Mouse (Mus musculus) erythroblast, adult 5-6 weeks (primary cell): Measurements from ENCODE around the gene Mapkap1. TPM values are rescaled to one million over a fixed set of nuclear protein-coding genes. Genes with fewer than 3 reads are reported as not detected.
A peak's percentile ranks its signal among the peaks of the same experiment; 100 is the strongest.

ENCODE experiments used
- ATAC-seq: replicated peaks from 2 replicates; pipeline ENCODE4 v1.8.0; 2016; ENCODE audit warnings: moderate number of reproducible peaks, mild to moderate bottlenecking, moderate TSS enrichment, inconsistent platforms; ENCODE audit not compliant: poor library complexity, low FRiP score, severe bottlenecking
- total RNA-seq, 2 experiments: library from RNA; stranded (forward) in 1 of 2; stranded (reverse) in 1 of 2; fragments of 150-400 nt in 1 of 2; fragments of 200-764, 138-1000 nt in 1 of 2; gene quantifications; 2 replicates each; pipeline versions ENCODE4 v1.2.3 to v1.2.4; 2015 to 2017; ENCODE audit warnings: low replicate concordance in 2 of 2

Gene Mapkap1
- total RNA-seq (2015; ENCODE audit: low replicate concordance) (4.8 and 10.0 TPM in 2 replicates), total RNA-seq (2017; ENCODE audit: low replicate concordance) (17.1 and 17.8 TPM in 2 replicates)

DNA sequence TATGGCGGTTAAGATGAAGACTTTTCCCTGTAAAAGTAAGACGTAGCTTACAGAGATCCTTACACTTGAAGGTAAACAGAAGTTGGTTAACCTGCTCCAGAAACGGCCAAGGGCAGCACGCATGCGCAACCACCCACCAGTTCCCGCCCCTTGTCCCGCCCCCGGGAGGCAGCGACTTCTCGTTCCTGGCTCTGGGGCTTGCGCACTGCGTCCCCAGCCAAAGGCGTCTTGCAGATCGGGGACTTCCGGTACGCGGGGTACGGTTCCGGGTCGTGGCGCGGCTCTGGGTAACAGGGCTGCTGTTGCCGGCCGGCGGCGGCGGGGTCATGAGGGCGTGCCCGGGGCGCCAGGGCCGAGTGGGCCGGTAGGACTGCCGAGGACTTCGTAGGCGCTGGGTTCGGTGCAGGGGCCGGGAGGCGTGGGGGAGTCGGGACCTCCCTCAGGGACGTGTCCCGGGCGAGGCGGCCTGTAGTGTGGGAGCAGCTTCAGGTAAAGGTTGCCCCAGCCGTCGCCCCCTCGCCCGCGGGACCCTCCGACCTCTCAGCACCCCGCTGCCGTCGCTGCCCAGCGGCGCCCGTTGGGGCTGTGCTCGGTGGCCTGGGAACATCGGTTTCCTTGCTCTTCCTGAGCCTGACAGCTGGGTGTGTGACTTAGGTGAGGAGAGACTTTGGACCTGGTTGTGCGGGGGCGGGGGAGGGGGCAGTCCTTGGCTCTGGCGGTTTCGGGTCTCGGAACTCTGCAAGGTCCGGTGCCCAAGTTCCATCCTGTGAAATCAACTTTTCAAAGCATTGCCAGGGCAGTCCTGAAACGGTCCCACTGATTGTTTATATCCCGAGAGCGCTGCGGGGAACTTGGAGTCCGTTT lies at the start of gene Mapkap1:
Gene Mapkap1, plus strand, starts transcription at position 171 of the 864 bp plus-strand sequence.
- peak; percentile 99 for ATAC-seq

- no peak for ATAC-seq
Measured at GRCm38 (mm10) chr2:34363678-34364077, 42.9 kb upstream of the Mapkap1 start.

GRCm38 (mm10) chr2:34367024-34367423 lies 39.5 kb upstream of the Mapkap1 start:
- ATAC-seq, result no peak

DNA sequence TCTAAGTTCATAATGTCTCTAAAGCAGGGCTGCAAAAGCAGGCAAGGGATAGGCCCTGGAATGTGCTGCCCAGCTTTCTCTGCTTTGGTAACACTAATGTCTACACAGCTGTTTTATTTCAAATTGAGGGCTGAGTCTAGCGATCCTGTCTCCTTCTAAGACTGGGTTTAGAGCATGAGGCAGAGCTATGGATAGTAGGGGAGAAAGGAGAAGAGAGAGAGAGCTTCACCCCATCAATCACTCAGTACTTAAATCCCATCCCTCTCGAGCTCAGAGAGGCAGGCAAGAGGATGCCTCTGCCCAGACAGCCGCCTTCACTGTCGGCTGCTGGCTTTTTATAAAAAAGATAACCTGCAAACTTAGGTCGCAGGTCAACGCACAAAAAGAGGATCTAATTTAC lies 38.2 kb upstream of the Mapkap1 start:
- ATAC-seq, result no peak

DNA sequence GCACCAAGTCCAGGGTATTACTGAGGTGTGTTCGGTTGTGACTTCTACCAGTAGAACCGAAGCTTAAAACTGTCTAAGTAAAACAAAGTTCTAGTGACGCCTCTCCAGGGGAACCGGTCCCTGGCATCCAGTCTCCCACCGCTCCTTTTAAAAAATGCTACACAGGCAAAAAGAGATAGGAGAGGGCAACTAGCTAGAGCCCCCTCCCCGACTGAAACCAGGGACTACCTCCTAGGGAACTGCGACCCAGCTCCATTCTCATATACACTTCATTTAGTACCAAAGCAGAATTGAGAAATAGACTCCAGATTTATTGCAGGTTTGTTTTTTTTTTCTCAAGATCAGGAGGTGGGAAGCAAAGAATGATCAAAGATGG lies 36.2 kb upstream of the Mapkap1 start:
- no peak for ATAC-seq

DNA sequence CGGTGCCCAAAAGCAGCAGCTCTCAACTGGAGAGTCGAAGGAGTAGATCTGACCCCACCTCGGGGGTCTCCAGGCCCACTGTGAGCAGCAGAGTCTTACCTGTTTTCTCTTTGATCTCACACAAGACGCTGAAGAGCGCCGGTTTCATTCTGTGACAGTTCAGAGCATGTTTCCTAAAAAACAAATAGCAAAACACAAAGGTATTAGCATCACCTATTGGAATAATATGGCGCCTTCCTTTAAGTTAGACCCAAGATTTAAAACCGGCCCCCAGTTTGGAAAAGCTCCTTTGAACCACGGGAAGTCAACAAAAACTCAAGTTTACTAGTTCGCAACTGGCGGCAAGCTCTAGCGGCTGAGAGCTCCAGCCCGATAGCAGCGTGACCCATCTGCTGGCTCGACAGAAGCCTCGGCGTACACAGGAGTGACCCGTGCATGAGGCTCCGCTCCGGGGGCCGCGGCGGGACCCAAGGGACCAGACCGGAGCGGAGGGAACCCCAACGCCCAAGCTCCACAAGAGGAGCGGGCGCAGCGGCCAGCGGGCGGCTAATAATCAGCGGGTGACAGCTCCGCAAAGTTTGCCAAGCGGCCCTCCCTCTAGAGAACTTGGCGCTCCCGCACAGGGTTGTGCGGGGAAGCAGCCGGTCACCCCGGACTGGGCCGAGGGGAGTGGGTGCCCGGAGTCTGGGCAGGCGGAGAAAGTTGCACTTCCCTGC lies 35.7 kb upstream of the Mapkap1 start:
- ATAC-seq, result 0 out of 2 replicates have a peak, but pooled peaks have one; percentile 9

GRCm38 (mm10) chr2:34371441-34372304 lies 34.9 kb upstream of the Mapkap1 start:
- ATAC-seq, result no peak

GRCm38 (mm10) chr2:34372305-34373301 lies 34.0 kb upstream of the Mapkap1 start, which contains the start of gene Pbx3:
Gene Pbx3, minus strand, starts transcription at chr2:34373142.
- peak; percentile 89 for ATAC-seq

GRCm38 (mm10) chr2:34373886-34374285 lies 32.7 kb upstream of the Mapkap1 start:
- ATAC-seq, result no peak

- ATAC-seq, result no peak
Measured at GRCm38 (mm10) chr2:34374349-34374748, 32.2 kb upstream of the Mapkap1 start.

DNA sequence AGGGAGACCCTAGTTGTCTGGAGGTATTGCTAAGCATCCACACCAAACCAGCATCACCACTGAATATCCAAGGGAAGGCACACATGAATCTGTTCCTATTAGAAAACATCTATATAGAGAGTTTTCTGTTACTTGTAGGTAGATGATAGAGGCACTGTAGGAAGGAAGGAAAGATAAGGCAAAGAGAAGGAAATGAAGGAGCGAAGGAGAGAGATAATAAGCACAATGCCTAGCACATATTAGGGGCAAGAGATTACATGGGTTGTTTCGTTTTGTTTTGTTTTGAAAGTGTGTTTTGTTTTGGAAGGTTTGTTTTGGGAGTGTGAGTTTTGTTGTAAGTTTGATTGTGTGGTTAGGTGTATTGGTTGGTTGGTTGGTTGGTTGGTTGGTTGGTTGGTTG lies 27.6 kb upstream of the Mapkap1 start:
- ATAC-seq, result no peak

DNA sequence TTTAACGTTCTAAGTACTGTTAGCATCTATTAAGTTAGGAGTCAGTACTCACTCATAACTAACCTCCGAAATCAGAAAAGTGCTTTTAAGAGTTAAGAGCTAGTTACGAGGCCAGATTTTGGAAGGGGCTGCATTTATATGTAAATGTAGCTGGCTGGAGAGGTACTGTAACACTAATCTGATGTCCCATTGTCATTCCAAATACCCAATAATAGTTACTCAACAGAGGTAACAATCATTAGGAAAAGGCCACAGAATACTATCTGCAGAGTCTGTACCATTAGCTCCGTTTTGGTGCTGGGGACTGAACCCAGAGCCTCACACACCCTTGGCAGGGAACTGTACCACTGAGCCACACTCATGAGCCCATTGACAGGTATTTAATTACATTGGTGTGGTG lies 7.0 kb upstream of the Mapkap1 start:
- ATAC-seq, result no peak

DNA sequence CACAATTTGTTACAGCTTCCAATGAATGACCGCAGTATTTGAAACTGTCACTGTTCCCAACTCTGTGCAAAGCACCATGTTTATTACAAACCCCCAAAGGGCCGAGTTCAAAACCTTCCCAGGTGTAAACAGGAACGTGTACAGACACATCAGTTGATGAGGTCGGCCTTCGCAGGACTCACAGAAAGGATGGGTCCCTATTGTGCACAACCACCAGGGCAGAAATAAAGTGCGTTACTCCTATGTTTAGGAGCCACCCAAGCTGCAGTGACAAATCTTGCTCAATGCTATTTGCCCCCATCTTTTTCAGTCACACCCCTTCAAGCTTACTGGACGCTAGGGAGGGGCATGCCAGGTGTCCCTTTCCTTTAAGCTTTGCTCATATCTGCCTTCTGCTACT lies 1.0 kb downstream of the Mapkap1 start:
- ATAC-seq, result no peak

DNA sequence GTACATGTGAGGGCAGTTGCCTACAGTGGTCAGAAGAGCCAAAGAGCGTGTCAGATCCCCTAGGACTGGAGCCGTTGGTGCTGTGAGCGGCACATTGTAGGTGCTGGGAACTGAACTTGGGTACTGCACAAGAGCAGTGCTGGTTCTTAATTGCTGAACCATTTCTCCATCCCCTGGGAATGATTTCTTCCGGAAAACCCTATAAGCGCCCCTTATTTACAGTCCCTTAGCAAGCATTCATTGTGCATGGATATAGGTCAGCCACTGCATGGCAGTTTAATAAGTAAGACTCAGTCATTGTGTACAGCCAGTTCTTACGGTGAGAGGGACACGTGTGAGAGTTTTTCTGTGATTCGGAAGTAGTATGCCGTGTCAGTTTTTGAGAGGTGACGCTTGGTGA lies 1.8 kb downstream of the Mapkap1 start:
- no peak for ATAC-seq

DNA sequence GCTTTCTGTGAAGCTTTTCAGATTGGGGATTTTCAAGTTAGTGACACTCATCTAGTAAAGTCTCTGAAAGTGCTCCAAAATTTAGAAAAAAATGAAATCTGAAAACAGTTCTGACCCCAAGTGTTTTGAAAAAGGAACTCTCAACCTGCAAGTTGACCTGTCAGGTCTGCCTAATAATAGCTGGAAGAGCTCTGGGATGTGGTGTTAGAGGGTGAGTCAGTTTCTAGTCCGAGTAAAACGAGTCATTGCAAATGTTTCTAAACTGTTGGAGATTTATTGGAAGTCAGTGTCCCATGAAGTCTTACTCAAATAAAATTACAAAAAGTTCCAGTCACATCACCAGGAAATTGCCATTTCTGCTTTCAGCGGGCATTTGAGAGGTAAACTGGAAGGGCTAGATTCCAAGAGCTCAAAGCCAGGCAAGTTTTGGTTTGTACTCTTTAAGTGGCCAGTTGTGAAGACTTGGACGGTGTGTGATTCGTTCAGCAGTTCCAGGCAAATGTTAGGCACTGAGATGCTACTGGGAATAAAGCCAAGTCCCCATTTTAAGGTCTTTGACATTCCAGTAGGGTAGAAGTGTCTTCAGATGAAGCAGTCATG lies 3.3 kb downstream of the Mapkap1 start:
- no peak for ATAC-seq

GRCm38 (mm10) chr2:34420256-34420655 lies 13.7 kb downstream of the Mapkap1 start:
- no peak for ATAC-seq

GRCm38 (mm10) chr2:34424186-34424585 lies 17.6 kb downstream of the Mapkap1 start:
- no peak for ATAC-seq

GRCm38 (mm10) chr2:34425573-34426223 lies 19.1 kb downstream of the Mapkap1 start:
- ATAC-seq, result no peak
